Mouse (Mus musculus): ENCODE data around the gene Spen.

DNA sequence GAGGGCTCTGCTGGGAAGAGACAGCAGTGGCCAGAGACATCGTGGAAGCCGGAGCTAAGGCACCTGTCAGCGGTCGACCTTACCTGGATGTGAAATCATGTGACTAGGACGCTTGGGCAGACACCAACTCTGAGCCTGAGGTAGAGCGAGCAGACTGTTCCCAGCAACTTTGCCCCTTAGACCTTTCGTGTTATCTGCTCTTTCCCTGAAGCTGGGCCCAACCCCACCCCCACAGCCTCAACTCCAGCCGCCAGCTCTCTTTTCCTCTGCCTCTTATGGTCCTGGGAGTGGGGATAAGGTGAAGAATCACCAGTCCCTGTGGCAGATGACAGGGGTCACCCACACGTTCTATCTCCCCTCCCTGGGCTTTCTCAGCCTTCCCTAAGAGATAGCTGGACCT is 117.5 kb downstream of the Spen start:
- no peak for TF ChIP-seq POLR2A (IDR thresholded peaks at IDR 0.05; ENCODE audit: borderline replicate concordance, low read depth, low read length)
- no peak for TF ChIP-seq CTCF (IDR thresholded peaks at IDR 0.05; ENCODE audit: low read depth, low read length)
